Mouse (Mus musculus): ENCODE measurements around the gene Dock1. TPM values are rescaled to one million over a fixed set of nuclear protein-coding genes. Genes with fewer than 3 reads are reported as not detected.

Dock1 gene
- polyA plus RNA-seq, 1 experiment, result 54.8 TPM

DNA sequence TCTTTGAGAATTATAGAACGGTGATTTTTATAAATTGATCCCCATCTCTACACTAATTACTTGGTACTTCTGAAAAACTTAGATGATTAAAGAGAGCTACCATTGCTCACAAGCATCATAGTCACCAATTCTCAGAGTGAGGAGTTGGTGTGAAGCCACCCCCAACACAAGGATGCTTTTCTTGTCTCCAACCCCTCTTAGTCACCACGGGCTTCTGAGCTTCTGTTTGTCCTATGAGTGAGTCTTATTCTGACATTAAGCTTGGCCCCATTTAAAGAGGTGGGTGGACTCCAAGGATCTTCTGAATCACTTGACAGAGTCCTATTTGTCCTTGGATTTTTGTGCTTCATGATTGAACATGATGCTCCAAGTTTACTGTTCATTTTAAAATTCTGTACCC is 551.0 kb downstream of the Dock1 start:
- Histone ChIP-seq H3K9me3 (replicated peaks; ENCODE audit: control insufficient read depth, insufficient read depth, low read length, poor library complexity, severe bottlenecking) (no peaks in the 10 kb centered on the region), H3K36me3 (ENCODE audit: control insufficient read depth, insufficient read depth, low read length, poor library complexity, severe bottlenecking) (no peaks in the 10 kb centered on the region), H3K4me1 (ENCODE audit: control insufficient read depth, insufficient read depth, low read length) (no peaks in the 10 kb centered on the region), H3K27ac (ENCODE audit: insufficient read depth, low read length) (no peak overlapping the region), H3K9ac (ENCODE audit: low read depth, poor library complexity, severe bottlenecking) (no peak overlapping the region), H3K4me3 (ENCODE audit: low read depth, low read length) (no peak overlapping the region), H3K27me3 (ENCODE audit: control insufficient read depth, insufficient read depth, low read length, poor library complexity, severe bottlenecking) (no peaks in the 10 kb centered on the region)
- no peak for TF ChIP-seq POLR2A (IDR thresholded peaks at IDR 0.05; ENCODE audit: insufficient read depth, low read length)
- TF ChIP-seq CTCF (IDR thresholded peaks at IDR 0.05; ENCODE audit: low read depth, low read length), result no peak
- TF ChIP-seq EP300 (IDR thresholded peaks at IDR 0.05; ENCODE audit: insufficient read depth, low read depth, low read length), result no peak
